Comparison of ENCODE assay signal across 13 mouse cellular contexts in the genomic region with DNA sequence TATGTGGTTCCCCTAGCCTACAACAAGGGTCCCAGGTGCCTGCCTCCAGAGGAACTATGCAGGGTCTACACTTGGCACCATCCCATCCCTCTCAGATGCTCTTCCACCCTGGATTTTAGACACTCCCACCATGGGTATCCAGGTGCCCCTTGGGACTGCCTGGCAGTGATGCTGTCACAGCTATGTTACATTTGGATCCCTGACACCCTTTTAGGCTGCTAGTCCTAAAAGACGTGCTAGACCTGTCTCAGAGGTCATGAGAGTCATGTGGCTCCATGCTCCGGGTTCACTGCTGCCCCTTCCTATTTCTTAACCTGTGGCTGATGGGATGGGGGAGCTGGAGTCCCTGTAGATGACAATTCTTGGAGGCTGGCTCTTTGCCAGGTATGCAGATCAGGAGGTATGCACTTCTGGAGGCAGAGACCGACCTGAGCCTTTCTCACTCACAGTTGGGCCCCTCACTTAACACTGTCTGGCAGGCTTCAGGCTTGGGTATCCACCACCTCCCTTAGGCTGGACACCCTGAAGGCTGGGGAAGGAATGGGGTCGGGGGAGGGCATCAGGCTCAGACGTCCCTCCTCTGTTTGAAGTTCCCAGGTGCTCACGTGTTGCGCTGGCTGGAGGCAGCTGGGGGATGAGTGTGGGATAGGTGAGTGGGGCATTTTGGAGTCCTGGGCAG. TPM values are rescaled to one million over a fixed set of nuclear protein-coding genes. Genes with fewer than 3 reads are reported as not detected.
DNase-seq lines count a peak whose midpoint lies in the region; ATAC-seq and TF ChIP-seq lines count a peak whose summit lies in the region.
"Had no signal": no experiment of that assay in that cellular context is flagged by ENCODE, and none has a peak within 500 bp of the region (broad histone marks: within the 10 kb centered on the region; RNA-seq: fewer than 3 reads in every experiment).

No protein-coding gene starts in this region.

- no peaks in the 10 kb centered on the region for H3K9me3 ChIP-seq in intestine, embryonic 14.5 days (ENCODE audit: control insufficient read depth, low read length)
- no peaks in the 10 kb centered on the region for H3K9me3 ChIP-seq in intestine, postnatal 0 days (ENCODE audit: control insufficient read depth)
- no peaks in the 10 kb centered on the region for H3K9me3 ChIP-seq in limb, embryonic 14.5 days (ENCODE audit: control insufficient read depth, low read length)
- H3K9me3 ChIP-seq: megakaryocyte, embryonic 14.5 days had no signal

- peak; percentile 27 for DNase-seq in cerebellum, adult 11-12 months
- DNase-seq in cerebellum, postnatal 25 days: no peak
- peak; percentile 59 for DNase-seq in intestine, embryonic 14.5 days (ENCODE audit: low spot score)
- peak; percentile 21 for DNase-seq in ZHBTc4 (ENCODE audit: low read depth, low spot score)
- no peak for DNase-seq in limb, embryonic 14.5 days (ENCODE audit: low spot score)
- no peak for DNase-seq in ovary, adult 18-20 months (ENCODE audit: low spot score)
- DNase-seq in right cerebral cortex, postnatal 14 days: no peak

- ATAC-seq in intestine, embryonic 14.5 days (replicated peaks; ENCODE audit: low FRiP score, low TSS enrichment, low read depth): no peak
- no peak for ATAC-seq in intestine, postnatal 0 days
- no peak for ATAC-seq in limb, embryonic 14.5 days (ENCODE audit: low FRiP score, low read depth)

- TF ChIP-seq POLR2A in limb, embryonic 14.5 days (IDR thresholded peaks at IDR 0.05; ENCODE audit: borderline replicate concordance, extremely low read depth, insufficient read depth, insufficient read length): no peak

- no peak overlapping the region for H3K4me2 ChIP-seq in intestine, embryonic 14.5 days (ENCODE audit: low read length)
- no peak overlapping the region for H3K4me2 ChIP-seq in intestine, postnatal 0 days (replicated peaks; ENCODE audit: low read depth)
- H3K4me2 ChIP-seq in limb, embryonic 14.5 days (replicated peaks; ENCODE audit: low read depth, low read length, severe bottlenecking): peak overlapping the region; percentile 41; the same call in 1 of the 2 replicates

- H3K9ac ChIP-seq in intestine, embryonic 14.5 days (ENCODE audit: low read length): no peak overlapping the region
- H3K9ac ChIP-seq in intestine, postnatal 0 days (ENCODE audit: low read depth, low read length): no peak overlapping the region
- H3K9ac ChIP-seq in limb, embryonic 14.5 days (ENCODE audit: low read depth, low read length, severe bottlenecking): no peak overlapping the region

- H3K4me3 ChIP-seq in intestine, embryonic 14.5 days (ENCODE audit: low read depth, low read length): no peak overlapping the region
- H3K4me3 ChIP-seq in intestine, postnatal 0 days (ENCODE audit: low read depth, low read length): no peak overlapping the region
- H3K4me3 ChIP-seq in limb, embryonic 14.5 days (replicated peaks; ENCODE audit: low read length): peak overlapping the region; percentile 24
- H3K4me3 ChIP-seq: erythroblast, embryonic 14.5 days had no signal

- peaks cover 63% of the 10 kb centered on the region for H3K27me3 ChIP-seq in intestine, embryonic 14.5 days (replicated peaks; ENCODE audit: control insufficient read depth, insufficient read depth, low read length)
- H3K27me3 ChIP-seq in intestine, postnatal 0 days (replicated peaks; ENCODE audit: control insufficient read depth, insufficient read depth, low read length): peaks cover 80% of the 10 kb centered on the region
- H3K27me3 ChIP-seq in limb, embryonic 14.5 days (ENCODE audit: control insufficient read depth, insufficient read depth, low read length): peaks cover 12% of the 10 kb centered on the region; the same call in 1 of the 2 replicates

- no peak overlapping the region for H3K27ac ChIP-seq in intestine, embryonic 14.5 days (ENCODE audit: low read depth)
- no peak overlapping the region for H3K27ac ChIP-seq in intestine, postnatal 0 days (ENCODE audit: low read depth, low read length)
- no peak overlapping the region for H3K27ac ChIP-seq in limb, embryonic 14.5 days (replicated peaks; ENCODE audit: low read depth, low read length)
- H3K27ac ChIP-seq: kidney, postnatal 0 days had no signal

- no peak for TF ChIP-seq CTCF in intestine, postnatal 0 days (IDR thresholded peaks at IDR 0.05; ENCODE audit: low read depth)

- H3K36me3 ChIP-seq in intestine, embryonic 14.5 days (ENCODE audit: control insufficient read depth, insufficient read depth, low read length): peaks cover 9% of the 10 kb centered on the region; the same call in 1 of the 2 replicates
- 0 out of 2 replicates have a peak, but pooled peaks cover 4% of the 10 kb centered on the region for H3K36me3 ChIP-seq in intestine, postnatal 0 days (ENCODE audit: control insufficient read depth, insufficient read depth)
- peaks cover 46% of the 10 kb centered on the region for H3K36me3 ChIP-seq in limb, embryonic 14.5 days (ENCODE audit: control insufficient read depth, insufficient read depth, low read length)
- H3K36me3 ChIP-seq: G1E had no signal

- H3K4me1 ChIP-seq in intestine, embryonic 14.5 days (replicated peaks; ENCODE audit: control insufficient read depth, insufficient read depth, low read length): peaks cover 63% of the 10 kb centered on the region
- 0 out of 2 replicates have a peak, but pooled peaks cover 8% of the 10 kb centered on the region for H3K4me1 ChIP-seq in intestine, postnatal 0 days (replicated peaks; ENCODE audit: control insufficient read depth, insufficient read depth, low read length)
- H3K4me1 ChIP-seq in limb, embryonic 14.5 days (ENCODE audit: control insufficient read depth, insufficient read depth, low read length): peaks cover 81% of the 10 kb centered on the region

- 23% methylated on average over 7 of the region's 7 CpGs for WGBS in intestine, embryonic 14.5 days
- 30% methylated on average over 7 of the region's 7 CpGs for WGBS in intestine, postnatal 0 days
- WGBS in limb, embryonic 14.5 days: 7% methylated on average over 7 of the region's 7 CpGs

RNA-seq across cellular contexts. Expression of a gene that starts 4.8 kb away (rescaled TPM):
- polyA plus RNA-seq in intestine, embryonic 14.5 days (2014; fragmentation: Nextera tagmentation; extraction: Ambion mirVana): 16.2 and 18.2 TPM in 2 replicates
- polyA plus RNA-seq in intestine, postnatal 0 days (2015; fragmentation: Nextera tagmentation; extraction: Ambion mirVana): 6.3 and 6.9 TPM in 2 replicates
- polyA plus RNA-seq in limb, embryonic 14.5 days (2012; rRNA removed): 232 and 360 TPM in 2 replicates
- polyA plus RNA-seq in limb, embryonic 14.5 days (2014; fragmentation: Nextera tagmentation; extraction: Ambion mirVana): 51.3 and 64.9 TPM in 2 replicates
- polyA plus RNA-seq: G1E had no signal

RNA-seq across cellular contexts. Expression of a gene that starts 31.0 kb away (rescaled TPM):
- polyA plus RNA-seq in intestine, embryonic 14.5 days (2014; fragmentation: Nextera tagmentation; extraction: Ambion mirVana): 0.13 TPM in 1 of 2 replicates, not detected in the other
- polyA plus RNA-seq in intestine, postnatal 0 days (2015; fragmentation: Nextera tagmentation; extraction: Ambion mirVana): not detected in 2 replicates
- 0.49 and 0.58 TPM in 2 replicates for polyA plus RNA-seq in limb, embryonic 14.5 days (2012; rRNA removed)
- 0.17 and 0.69 TPM in 2 replicates for polyA plus RNA-seq in limb, embryonic 14.5 days (2014; fragmentation: Nextera tagmentation; extraction: Ambion mirVana)
- polyA plus RNA-seq: erythroblast, embryonic 14.5 days; heart, embryonic 16.5 days had no signal

RNA-seq across cellular contexts. Expression of a gene that starts 36.2 kb away (rescaled TPM):
- 2.4 and 2.7 TPM in 2 replicates for polyA plus RNA-seq in intestine, embryonic 14.5 days (2014; fragmentation: Nextera tagmentation; extraction: Ambion mirVana)
- 0.39 and 0.59 TPM in 2 replicates for polyA plus RNA-seq in intestine, postnatal 0 days (2015; fragmentation: Nextera tagmentation; extraction: Ambion mirVana)
- polyA plus RNA-seq in limb, embryonic 14.5 days (2012; rRNA removed): 8.6 and 11.5 TPM in 2 replicates
- polyA plus RNA-seq in limb, embryonic 14.5 days (2014; fragmentation: Nextera tagmentation; extraction: Ambion mirVana): 3.2 and 3.4 TPM in 2 replicates

RNA-seq across cellular contexts. Expression of a gene that starts 42.5 kb away (rescaled TPM):
- 66.5 and 70.8 TPM in 2 replicates for polyA plus RNA-seq in intestine, embryonic 14.5 days (2014; fragmentation: Nextera tagmentation; extraction: Ambion mirVana)
- 29.0 and 29.9 TPM in 2 replicates for polyA plus RNA-seq in intestine, postnatal 0 days (2015; fragmentation: Nextera tagmentation; extraction: Ambion mirVana)
- polyA plus RNA-seq in limb, embryonic 14.5 days (2012; rRNA removed): 124 and 176 TPM in 2 replicates
- 87.2 and 101 TPM in 2 replicates for polyA plus RNA-seq in limb, embryonic 14.5 days (2014; fragmentation: Nextera tagmentation; extraction: Ambion mirVana)
- polyA plus RNA-seq: G1E had no signal

Comparison
In these comparisons a context has a peak if more than half of its experiments do, and no peak if none do; other contexts are left out.
1. DNase-seq: peak in cerebellum, adult 11-12 months (single experiment), intestine, embryonic 14.5 days (single experiment) and ZHBTc4 (single experiment); none in cerebellum, postnatal 25 days (0 of 2), limb, embryonic 14.5 days (single experiment), ovary, adult 18-20 months (single experiment) and right cerebral cortex, postnatal 14 days (single experiment).